9 mouse cellular contexts compared by ENCODE assay signal in the genomic region with DNA sequence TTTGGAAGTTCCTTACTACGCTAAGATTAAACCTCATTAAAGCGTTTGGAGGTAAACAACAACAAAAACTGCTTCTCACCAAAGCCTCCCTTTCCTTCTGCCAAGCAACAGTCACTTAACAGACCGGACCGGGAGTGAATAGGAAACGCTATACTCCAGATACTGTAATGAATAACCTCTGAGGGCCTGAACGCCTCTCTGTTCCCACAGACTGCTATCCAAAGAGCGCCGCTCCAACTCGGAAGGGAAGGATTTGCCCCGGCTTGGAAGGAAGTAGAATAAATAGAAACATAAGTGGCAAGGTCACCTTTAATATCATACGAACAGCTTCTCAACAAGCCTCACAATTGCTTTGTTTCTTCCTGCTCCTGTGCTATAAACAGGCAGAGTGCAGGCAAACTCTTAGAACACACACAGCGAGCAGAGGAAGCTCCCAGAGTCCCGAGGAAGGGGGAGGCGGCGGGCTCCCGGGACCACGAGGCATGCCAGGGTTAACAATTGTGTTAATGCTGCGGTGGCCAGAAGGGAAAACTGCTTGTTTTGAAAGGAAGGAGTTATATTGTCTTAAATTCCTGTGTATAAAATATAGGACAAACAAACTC. TPM values are rescaled to one million over a fixed set of nuclear protein-coding genes. Genes with fewer than 3 reads are reported as not detected.
DNase-seq lines count a peak whose midpoint lies in the region; ATAC-seq lines count a peak whose summit lies in the region.
"Had no signal": no experiment of that assay in that cellular context is flagged by ENCODE, and none has a peak within 500 bp of the region (broad histone marks: within the 10 kb centered on the region; RNA-seq: fewer than 3 reads in every experiment).

No protein-coding gene starts in this region.

- H3K4me1 ChIP-seq in embryonic facial prominence, embryonic 15.5 days = no peaks in the 10 kb centered on the region; the same call in 1 of the 2 replicates
- H3K4me1 ChIP-seq in hindbrain, embryonic 10.5 days (replicated peaks) = peaks cover 34% of the 10 kb centered on the region
- 0 out of 2 replicates have a peak, but pooled peaks cover 6% of the 10 kb centered on the region for H3K4me1 ChIP-seq in limb, embryonic 13.5 days
- no peaks in the 10 kb centered on the region for H3K4me1 ChIP-seq in neural tube, embryonic 14.5 days (ENCODE audit: control insufficient read depth, insufficient read depth, low read length)

- ATAC-seq in embryonic facial prominence, embryonic 15.5 days (ENCODE audit: insufficient number of reproducible peaks, low FRiP score, low TSS enrichment, low read depth) = 0 out of 2 replicates have a peak, but pooled peaks have one; percentile 57
- ATAC-seq in limb, embryonic 13.5 days (ENCODE audit: low FRiP score, low read depth) = 0 out of 2 replicates have a peak, but pooled peaks have one; percentile 44
- peak; percentile 75; the same call in 1 of the 2 replicates for ATAC-seq in neural tube, embryonic 14.5 days (ENCODE audit: low read depth)

- no peaks in the 10 kb centered on the region for H3K36me3 ChIP-seq in embryonic facial prominence, embryonic 15.5 days
- no peaks in the 10 kb centered on the region for H3K36me3 ChIP-seq in hindbrain, embryonic 10.5 days
- no peaks in the 10 kb centered on the region for H3K36me3 ChIP-seq in limb, embryonic 13.5 days
- H3K36me3 ChIP-seq in neural tube, embryonic 14.5 days (ENCODE audit: control insufficient read depth, insufficient read depth, low read length) = no peaks in the 10 kb centered on the region

- no peak overlapping the region for H3K9ac ChIP-seq in embryonic facial prominence, embryonic 15.5 days
- no peak overlapping the region for H3K9ac ChIP-seq in limb, embryonic 13.5 days
- H3K9ac ChIP-seq in neural tube, embryonic 14.5 days (replicated peaks; ENCODE audit: low read depth, low read length) = no peak overlapping the region

- no peaks in the 10 kb centered on the region for H3K27me3 ChIP-seq in embryonic facial prominence, embryonic 15.5 days
- no peaks in the 10 kb centered on the region for H3K27me3 ChIP-seq in hindbrain, embryonic 10.5 days (ENCODE audit: insufficient read depth, poor library complexity, severe bottlenecking)
- H3K27me3 ChIP-seq in limb, embryonic 13.5 days = 0 out of 2 replicates have a peak, but pooled peaks cover 5% of the 10 kb centered on the region
- no peaks in the 10 kb centered on the region for H3K27me3 ChIP-seq in neural tube, embryonic 14.5 days (ENCODE audit: control insufficient read depth, insufficient read depth, low read length)

- peak; percentile 35 for DNase-seq in embryo, embryonic 10.5 days (ENCODE audit: low spot score)
- DNase-seq in embryo, embryonic 10 days (ENCODE audit: low spot score) = no peak
- DNase-seq in hindbrain, embryonic 10.5 days (ENCODE audit: low spot score) = peak; percentile 26
- DNase-seq in urinary bladder, postnatal 4 days (ENCODE audit: low spot score in 2 of 2) = no peak
- no peak for DNase-seq in cerebellum, adult 9-10 months

- 33% methylated on average over 18 of the region's 18 CpGs for WGBS in embryonic facial prominence, embryonic 15.5 days
- WGBS in hindbrain, embryonic 10.5 days = 55% methylated on average over 18 of the region's 18 CpGs
- 48% methylated on average over 18 of the region's 18 CpGs for WGBS in limb, embryonic 13.5 days
- WGBS in neural tube, embryonic 14.5 days = 34% methylated on average over 18 of the region's 18 CpGs

- peak overlapping the region; percentile 40 for H3K4me2 ChIP-seq in embryonic facial prominence, embryonic 15.5 days (replicated peaks)
- H3K4me2 ChIP-seq in limb, embryonic 13.5 days (replicated peaks) = peak overlapping the region; percentile 43
- H3K4me2 ChIP-seq in neural tube, embryonic 14.5 days (ENCODE audit: low read depth, low read length) = peak overlapping the region; percentile 0; the same call in 1 of the 2 replicates

- H3K4me3 ChIP-seq in embryonic facial prominence, embryonic 15.5 days (replicated peaks) = 0 out of 2 replicates have a peak overlapping the region, but pooled peaks have one; percentile 15
- H3K4me3 ChIP-seq in hindbrain, embryonic 10.5 days = no peak overlapping the region
- no peak overlapping the region for H3K4me3 ChIP-seq in limb, embryonic 13.5 days
- no peak overlapping the region for H3K4me3 ChIP-seq in neural tube, embryonic 14.5 days (ENCODE audit: low read depth, low read length)

- H3K9me3 ChIP-seq in embryonic facial prominence, embryonic 15.5 days (replicated peaks) = no peaks in the 10 kb centered on the region
- no peaks in the 10 kb centered on the region for H3K9me3 ChIP-seq in hindbrain, embryonic 10.5 days
- H3K9me3 ChIP-seq in limb, embryonic 13.5 days = no peaks in the 10 kb centered on the region
- no peaks in the 10 kb centered on the region for H3K9me3 ChIP-seq in neural tube, embryonic 14.5 days (ENCODE audit: control insufficient read depth, low read length)

- H3K27ac ChIP-seq in embryonic facial prominence, embryonic 15.5 days (replicated peaks) = no peak overlapping the region
- H3K27ac ChIP-seq in hindbrain, embryonic 10.5 days = peak overlapping the region; percentile 83
- H3K27ac ChIP-seq in limb, embryonic 13.5 days = no peak overlapping the region
- H3K27ac ChIP-seq in neural tube, embryonic 14.5 days (ENCODE audit: low read depth, low read length) = no peak overlapping the region
- H3K27ac ChIP-seq: macrophage had no signal

RNA-seq across cellular contexts. Expression of a gene that starts 39.8 kb away (rescaled TPM):
- 134 and 139 TPM in 2 replicates for polyA plus RNA-seq in embryonic facial prominence, embryonic 15.5 days (2015; fragmentation: Nextera tagmentation; extraction: Ambion mirVana)
- polyA plus RNA-seq in hindbrain, embryonic 10.5 days (2016; fragmentation: Nextera tagmentation; extraction: Ambion mirVana) = 200 and 214 TPM in 2 replicates
- polyA plus RNA-seq in limb, embryonic 13.5 days (2015; fragmentation: Nextera tagmentation; extraction: Ambion mirVana) = 138 and 142 TPM in 2 replicates
- 94.2 and 97.1 TPM in 2 replicates for polyA plus RNA-seq in neural tube, embryonic 14.5 days (2014; fragmentation: Nextera tagmentation; extraction: Ambion mirVana)

Comparison
In these comparisons a context has a peak if more than half of its experiments do, and no peak if none do; other contexts are left out.
1. DNase-seq: peak in embryo, embryonic 10.5 days (single experiment) and hindbrain, embryonic 10.5 days (single experiment); none in embryo, embryonic 10 days (single experiment), urinary bladder, postnatal 4 days (0 of 2) and cerebellum, adult 9-10 months (single experiment).
2. Peak in every context shown above with its lines, with median percentiles within 50 percentile points of each other: ATAC-seq and H3K4me2 ChIP-seq.